Mouse (Mus musculus) spleen, postnatal 36 days (tissue): Measurements from ENCODE around the gene Slc25a24.
A peak's percentile ranks its signal among the peaks of the same experiment; 100 is the strongest.

Experiments used
- DNase-seq, 2 experiments: peaks; one replicate each; pipeline ENCODE4 v3.0.0; 2022; ENCODE audit warnings: low spot score in 2 of 2, mixed read lengths in 1 of 2

The Slc25a24 gene

DNA sequence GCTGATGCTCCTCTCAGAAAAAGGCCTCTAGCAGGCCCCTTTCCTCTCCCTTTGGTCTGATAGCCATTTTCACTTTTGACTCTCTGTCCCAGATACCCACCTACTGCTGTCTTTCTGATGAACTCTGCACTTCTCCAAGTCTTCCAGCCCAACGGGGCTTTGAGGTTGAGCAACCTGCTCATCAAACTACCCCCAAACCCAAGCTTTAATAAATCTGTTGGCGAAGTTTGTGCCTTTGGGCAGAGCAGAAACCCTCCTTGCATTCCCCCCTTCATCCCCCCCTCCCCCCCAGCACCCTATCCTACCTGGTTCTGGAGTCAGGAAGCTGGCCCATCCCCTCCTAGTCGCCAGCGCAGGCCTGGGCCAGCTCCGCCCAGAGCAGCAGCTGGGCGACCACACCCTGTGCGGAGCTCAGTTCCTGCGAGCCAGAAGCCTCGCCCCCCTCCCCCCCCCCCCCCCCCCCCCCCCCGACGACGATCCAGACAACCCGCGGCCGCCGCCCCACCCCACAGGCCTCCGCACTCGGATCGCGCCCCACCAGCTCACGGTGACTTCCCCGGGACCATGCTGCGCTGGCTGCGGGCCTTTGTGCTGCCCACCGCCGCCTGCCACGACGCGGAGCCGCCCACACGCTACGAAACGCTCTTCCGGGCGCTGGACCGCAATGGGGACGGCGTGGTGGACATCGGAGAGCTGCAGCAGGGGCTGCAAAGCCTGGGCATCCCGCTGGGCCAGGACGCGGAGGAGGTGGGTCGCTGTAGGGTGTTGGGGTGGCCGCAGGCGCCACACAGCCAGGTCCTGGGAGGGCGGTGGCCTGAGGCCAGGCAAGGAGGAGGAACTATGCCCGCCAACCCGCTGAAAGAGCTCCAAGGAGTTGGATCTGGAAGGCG is at the start of gene Slc25a24:
TSS of gene Slc25a24 (plus strand) at position 509 of the 890 bp plus-strand sequence.
- peak; percentile 46 to 49 for DNase-seq

DNA sequence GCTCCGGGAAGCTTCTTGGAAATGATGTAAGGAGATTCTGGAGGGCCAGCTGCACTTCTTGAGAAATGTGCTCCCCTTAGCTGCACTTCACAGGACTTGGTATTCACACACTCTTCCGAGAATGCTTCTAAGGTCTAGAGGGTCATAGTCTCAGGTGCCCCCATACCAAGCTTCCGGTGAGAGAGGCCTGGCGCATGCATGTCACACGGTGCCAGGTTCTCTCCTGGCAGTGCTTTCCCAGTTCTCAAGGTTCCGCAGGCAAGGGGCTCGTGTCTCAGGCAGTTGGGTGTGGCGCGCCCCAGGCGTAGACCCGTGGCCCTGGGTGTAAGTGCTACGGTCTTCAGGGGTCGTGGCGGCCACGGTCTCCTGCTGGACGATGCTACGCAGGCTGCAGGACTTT is 42.8 kb upstream of the Slc25a24 start, which contains the start of gene Slc25a54:
TSS of gene Slc25a54 (plus strand) at position 301 of the 400 bp plus-strand sequence.
- no peak for DNase-seq

DNA sequence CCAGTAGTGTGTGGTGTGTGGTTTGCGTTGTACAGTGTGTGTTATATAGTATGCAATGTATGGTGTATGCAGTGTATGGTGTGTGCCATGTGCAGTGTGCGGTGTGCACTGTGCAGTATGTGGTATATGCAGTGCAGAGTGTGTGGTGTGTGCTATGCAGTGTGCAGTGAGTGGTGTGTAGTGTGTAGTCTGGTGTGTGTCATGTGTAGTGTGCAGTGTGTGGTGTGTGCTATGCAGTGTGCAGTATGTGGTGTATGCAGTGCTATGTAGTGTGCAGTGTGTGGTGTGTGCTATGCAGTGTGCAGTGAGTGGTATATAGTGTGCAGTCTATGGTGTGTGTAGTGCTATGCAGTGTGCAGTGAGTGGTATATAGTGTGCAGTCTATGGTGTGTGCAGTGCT is 38.5 kb upstream of the Slc25a24 start:
- DNase-seq = no peak

DNA sequence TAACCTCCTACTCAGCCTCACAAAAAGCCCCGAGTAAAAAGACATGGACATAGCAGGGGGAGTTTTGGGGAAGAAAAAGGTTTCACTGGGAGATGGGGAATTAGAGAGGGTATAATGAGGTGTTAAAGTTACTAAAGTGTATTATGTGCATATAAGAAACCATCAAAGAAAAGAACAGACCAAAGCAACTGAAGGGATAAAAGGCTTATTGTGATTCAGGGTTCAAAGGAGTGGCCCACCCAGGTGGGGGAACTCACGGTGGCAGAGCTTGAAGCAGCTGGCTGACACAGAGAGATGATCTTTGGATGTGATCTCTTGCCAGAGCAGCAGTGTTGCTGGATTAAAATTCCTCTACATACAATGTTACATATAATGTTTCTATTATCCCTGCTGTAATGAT is 34.5 kb upstream of the Slc25a24 start:
- no peak for DNase-seq

DNA sequence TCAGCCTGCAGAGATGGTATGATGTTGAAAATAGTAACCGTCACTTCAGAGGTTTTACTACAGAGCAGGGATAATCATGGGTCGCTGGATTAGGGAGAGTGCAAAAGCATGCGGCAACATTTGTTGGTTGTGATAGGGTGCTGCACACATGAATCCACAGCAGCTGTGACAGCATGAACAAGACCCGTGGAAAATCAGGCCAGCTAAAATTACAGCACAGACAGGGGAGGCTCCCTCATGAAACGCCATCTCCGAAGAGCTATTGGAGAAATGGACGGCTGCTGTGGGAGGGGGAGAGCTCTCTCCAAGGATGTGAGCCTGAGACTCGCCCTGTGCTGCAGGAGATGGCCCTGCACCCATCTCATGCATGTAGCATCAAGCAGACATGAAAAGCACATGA is 18.2 kb upstream of the Slc25a24 start:
- DNase-seq = no peak

DNA sequence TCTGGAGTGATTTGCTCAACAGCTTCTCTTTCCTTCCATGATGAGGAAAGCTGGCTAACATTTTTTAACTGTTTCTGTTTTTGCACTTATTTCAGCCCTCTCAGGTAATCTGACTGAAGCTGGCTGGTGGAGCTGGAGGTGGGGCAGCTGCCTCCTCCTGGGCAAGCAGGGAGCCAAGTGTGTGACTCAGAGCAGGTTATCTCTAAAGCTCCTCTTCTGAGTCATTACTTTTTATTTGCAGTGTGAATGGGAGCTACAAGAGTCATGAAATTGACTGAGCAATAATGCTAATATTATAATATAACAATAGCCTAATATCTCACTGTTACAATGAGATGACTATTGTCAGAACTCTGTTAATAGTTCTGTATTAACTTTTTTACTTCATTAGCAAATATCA is 5.8 kb upstream of the Slc25a24 start:
- no peak for DNase-seq

DNA sequence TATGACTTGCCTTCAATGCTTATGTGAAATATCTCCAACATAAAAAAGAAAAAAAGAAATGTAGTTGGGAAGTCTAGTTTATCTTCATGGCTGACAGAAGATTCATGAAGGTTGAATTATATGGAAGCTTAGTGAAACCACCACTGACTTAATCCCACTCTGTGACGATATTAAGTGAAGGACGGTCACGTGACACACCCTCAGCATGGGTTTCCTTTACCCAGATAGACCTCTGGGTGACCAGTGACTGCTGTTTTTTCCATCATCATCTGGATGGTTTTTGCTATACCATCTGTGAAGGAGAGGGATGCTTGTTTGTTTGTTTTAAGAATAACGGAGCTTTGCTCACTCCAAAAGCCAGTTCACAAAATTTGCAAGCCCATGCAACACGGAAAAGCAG is 3.4 kb upstream of the Slc25a24 start:
- DNase-seq = no peak

DNA sequence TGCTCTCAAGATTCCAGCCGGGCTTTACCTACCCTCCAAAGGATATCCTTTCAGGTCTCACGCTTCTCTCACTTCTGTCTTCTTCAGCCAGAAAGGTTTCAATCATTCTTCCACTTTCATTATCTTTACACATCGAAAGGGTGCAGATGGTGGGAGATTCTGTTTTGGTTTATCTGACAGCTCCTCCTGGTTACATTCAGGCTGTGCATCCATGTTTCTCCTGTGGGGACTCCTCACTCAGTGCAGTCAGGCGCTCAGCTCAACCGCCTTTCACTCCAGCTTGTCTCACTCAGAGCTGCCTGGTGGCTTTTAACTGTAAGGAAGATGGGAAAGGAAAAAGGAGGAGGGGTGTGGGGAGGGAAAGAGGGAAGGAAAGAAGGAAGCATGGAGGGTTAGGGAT is 3.0 kb upstream of the Slc25a24 start:
- no peak for DNase-seq

DNA sequence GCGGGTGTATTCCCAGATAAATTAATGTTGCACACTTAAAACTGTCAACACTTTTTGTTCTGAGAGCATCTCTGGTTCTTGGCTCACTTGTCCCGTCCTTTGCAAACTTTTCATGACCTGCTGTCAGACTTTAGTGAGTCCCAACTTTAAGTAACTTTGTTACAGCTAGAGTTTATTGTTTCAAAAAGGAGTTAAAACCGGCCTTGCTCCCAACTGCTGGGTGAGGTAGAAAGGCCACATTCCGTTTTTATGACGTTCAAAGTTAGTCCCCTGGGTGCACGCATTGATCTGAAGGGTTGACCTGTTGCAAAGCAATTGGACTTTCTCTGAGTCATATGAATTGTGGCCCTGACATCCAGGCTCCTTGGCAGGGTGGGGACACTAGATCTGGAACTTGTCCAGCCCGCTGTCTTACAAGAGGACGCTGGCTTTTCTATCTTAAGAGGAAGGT is 607 bp downstream of the Slc25a24 start:
- peak; percentile 8 to 28 for DNase-seq

DNA sequence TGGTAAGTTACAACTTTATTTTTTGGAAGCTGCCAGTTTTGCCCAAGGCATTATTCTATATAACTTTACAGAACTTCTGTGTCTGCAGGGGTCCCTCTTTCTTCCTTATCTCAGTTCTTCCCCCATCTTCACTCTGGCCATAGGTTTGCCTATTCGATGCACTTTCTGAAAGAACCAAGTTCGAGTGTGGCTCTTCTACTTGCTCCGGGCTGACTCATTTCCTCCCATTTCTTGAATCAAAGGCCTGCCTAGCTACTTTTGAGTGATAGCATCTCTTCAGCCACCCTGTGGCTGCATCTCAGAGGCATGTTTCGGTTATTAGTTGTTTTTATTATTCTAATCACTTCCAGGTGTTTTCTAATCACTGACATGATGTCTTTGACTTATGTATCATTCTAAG is 1.1 kb downstream of the Slc25a24 start:
- DNase-seq = no peak

DNA sequence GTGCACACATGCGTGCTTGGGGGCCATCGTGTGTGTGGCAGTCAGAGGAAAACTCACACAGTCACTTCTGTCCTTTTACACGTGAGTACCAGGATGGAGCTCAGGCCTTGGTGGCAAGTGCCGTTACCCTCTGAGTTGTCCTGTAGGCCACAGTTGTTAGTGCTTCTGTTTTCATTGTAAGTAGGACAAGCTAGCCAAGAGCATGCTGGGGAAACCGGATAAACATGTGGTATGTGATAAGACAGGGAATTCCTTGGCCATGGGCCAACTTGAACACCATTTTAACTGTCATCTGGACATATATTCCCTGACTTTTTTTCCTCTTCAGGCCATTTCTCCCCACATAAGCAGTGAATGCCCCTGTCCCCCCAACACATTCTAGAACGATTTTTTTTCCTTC is 2.6 kb downstream of the Slc25a24 start:
- peak in 1 of 2 experiments; percentile 29 for DNase-seq

DNA sequence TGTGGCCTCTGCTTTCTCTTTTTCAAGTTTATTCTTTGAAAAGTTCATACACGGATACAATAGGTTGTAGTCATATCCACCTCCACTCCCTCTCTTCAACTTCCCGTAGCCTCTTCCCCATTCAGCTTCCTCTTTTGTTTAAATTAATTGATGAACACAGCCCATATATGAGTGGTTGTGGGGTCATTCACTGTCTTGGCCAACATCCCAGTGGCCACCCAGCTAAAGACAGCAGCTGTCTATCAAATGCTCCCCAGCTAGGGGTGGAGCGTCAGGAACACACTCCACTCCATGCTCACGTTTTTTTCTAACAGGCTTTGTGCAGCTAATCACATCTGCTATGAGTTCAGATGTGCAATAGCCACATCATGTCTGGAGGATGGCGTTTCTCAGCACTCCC is 6.8 kb downstream of the Slc25a24 start:
- no peak for DNase-seq

DNA sequence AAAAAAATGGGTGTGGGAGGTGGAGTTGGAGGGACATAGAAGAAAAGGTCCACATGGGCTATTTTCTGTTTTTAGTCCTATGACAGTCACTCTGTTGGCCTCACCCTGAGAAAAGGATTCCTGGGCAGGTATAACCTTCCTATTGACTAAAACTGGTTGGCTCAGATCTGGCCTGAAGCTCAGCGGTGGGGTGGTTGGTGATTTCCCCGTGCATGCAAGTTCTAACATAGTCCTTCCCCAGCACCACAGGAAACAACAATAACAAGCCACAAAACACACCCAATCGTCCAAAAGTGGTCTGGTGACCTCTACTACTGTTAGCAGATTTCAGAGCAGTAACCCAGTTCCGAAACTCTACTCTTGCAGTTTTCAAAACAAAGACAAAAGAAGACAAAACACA is 10.0 kb downstream of the Slc25a24 start:
- no peak for DNase-seq

DNA sequence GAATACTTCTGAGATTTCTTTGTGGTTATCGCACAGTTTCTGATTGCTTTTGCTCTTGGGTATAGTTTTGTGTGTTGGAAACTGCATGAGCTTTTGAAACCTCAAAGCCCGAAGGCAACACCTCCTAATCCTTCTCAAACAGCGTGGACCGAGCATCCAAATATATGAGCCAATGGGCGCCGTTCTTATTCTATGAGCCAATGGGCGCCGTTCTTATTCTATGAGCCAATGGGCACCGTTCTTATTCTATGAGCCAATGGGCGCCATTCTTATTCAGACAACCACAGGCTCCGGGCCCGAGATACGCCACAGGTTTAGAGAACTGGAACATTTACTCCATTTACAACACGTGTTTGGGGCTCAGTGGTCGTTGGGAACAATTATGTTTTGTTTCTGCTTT is 11.1 kb downstream of the Slc25a24 start:
- no peak for DNase-seq

DNA sequence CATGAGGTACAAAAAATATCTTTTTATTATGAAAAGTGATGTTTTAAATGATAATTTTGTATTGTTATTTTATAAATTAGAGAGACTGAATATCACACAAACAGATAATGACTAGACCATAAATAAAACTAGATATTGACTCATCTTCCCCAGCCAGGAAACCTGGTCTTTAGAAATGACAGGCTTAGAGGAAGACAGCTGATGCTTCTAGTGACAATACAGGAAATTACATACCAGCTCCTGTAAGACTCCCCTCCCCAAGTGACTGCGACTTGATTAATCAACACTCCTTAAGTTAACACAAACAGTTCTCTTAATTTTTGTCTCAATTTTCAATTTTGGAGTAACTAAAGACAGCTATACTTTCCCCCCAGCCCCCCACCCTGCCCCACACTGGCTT is 12.4 kb downstream of the Slc25a24 start:
- no peak for DNase-seq

DNA sequence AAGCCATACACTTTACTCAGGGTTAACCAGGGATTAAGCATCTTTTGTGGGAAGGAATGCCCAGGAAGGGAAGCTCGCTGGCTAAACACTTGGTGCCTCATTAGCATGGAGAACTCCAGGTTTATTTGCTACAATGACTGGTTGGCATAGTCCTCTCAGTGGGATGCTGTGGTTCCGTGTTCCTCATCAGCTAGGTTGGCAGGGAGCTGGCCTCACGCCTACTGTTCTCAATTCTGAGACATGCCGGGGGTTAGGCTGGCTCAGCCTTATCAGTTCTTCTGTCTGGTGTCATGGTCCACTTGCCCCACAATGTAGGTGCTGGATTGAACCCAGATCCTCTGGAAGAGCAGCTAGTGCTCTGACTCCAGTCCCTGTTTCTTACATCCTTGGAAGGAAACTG is 29.6 kb downstream of the Slc25a24 start:
- DNase-seq = no peak

DNA sequence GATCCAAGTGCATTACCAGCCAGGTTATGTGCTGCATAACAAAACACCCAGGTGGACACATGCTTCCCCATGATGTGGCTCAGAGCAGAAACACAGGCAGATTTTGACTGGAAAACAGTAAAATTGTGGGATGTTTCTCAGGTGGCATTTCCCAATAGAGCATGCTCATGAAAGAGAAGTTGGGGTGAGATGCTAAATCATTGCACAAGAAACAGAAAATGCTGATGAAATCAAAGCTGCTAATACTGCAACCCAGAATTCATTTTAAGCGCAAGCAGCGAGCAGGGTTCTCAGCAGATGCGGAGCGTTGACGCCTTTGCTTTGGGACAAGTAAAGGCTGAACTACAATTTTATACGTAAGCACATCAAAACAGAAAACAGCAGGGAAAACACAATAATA is 30.5 kb downstream of the Slc25a24 start:
- DNase-seq = no peak

DNA sequence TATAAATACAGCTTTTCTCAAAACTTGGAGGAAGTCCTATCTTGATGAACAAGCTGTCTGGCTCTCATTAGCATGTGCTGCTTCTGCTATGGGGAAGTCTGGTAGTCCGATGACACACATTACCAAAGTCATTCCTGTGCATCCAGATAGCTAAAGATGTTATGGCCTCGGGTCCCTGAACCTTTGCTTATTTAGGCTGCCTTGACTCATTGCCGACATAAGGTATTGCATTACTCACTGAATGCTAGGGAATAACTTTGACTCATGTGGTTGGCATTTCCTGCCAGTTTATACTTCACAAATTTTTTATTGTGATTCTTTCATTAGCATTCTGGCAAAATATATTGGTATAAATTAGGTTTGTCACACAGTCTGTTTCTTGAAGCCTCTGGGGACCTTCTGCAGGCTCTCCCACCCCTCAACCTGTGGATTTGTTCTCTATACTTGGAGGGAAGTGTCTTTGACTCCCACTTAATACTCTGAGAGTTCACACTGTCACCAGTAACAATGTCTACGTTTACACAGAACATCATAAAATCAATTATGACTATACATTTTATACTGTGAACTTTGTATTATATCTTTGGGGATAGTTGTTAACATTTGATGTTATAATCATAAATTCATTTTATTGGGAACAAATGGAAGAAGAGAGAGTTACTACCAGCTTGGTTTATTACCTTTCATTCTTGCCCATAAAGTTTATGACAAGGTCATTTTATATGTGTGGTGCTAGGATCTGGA is 33.1 kb downstream of the Slc25a24 start:
- no peak for DNase-seq

DNA sequence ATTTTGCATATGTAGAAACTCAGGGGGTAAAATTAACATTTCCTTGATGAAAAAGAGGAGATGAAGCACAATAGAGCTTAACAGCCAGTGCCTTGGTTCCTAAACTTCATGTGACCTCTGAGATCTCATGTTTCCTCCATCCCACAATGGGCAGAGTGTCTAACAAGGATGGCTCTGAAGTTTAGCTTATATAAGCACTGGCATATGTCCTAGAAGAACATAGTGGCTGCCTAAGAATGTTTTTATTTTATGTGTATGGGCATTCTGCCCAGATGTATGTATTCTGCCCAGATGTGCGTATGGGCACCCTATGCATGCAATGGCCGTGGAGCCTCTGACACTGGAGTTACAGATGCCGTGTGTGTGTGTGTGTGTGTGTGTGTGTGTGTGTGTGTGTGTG is 34.5 kb downstream of the Slc25a24 start:
- DNase-seq = no peak

DNA sequence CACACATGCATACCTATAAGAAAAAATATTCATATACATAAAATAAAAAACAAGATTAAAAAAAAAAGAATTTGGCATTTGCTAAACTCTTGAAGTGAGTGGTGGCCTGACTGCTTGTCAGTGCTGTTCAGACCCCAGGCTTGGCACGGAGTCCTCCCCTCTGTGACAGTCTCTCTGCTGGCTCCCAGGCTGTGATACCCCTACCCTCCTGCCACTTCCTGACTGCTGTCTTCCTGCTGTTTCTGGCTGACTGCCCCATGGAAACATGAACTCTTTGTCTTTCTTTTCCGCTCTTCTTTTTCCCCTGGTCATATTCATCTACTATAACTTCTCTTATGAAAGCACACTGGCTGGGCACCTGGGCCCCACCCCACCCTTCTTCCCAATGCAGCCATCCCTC is 41.1 kb downstream of the Slc25a24 start:
- DNase-seq = no peak

DNA sequence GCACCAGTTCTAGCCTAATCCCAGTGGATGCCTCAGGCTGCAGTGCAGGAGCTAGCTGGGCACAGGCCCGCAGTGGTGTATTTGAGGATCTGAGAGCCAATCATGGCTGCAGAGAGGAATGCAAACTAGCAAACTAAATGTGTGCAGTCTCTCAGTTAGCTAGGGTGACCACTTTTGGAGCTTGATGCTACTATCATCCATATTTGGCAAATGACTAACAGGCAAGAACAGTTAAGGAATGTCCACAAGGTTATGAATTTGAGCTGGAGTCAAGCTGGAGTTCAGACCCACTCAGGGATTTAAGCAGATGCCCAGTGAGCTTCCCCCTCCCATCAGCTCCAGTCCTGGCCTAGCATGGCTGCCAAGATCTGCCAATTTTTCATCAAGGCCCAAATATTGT is 41.7 kb downstream of the Slc25a24 start:
- no peak for DNase-seq

DNA sequence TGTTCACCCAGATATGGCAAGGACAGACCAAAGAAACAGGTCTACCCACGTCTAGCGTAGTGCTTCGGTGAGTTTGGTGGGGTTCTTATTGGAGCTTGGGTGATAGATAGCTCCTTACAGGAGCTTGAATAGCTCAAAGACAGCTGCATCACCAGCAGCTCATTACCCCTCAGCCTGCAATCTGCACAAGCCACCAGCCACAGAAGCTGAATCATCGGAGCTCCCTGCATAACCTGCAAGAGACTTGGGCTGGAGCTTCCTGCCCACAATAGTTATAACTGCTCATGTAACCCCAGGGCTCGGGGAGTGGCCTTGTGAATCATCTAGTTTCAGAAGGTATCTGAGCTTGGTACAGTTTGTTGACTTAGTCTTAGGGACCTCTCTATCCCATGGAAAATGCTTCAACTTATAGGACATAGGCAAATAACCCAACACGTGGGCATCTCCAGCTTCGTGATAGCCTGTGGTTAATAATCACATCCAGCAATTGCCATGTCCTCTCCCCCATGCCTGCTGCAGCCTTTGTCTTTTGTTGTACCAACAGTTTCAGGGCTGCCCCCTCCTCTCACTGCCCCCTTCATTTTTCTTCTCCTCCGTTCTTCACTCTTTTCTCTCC is 42.4 kb downstream of the Slc25a24 start:
- DNase-seq = no peak

DNA sequence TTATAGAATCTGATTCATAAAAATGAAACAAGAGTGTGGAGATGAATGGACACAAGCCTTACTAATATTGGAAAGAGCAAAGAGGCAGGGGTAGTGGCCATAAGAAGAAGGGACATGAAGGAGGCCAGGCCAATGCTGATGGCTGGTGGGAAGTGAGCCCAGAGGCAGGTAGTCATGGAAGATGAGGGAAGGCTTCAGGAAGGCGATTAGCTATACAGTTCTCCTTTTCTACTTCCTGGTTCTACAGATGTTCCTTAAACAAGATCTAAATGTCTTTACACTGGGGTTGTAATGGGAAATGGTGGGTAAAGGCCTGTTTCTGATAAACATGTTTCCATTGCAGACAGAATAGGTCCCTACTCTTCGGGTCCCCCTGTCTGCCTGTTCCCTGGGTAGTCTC is 46.2 kb downstream of the Slc25a24 start:
- no peak for DNase-seq
